Mouse (Mus musculus) T-cell, adult 66 days (primary cell): ENCODE results near the gene Dcaf12. TPM values are rescaled to one million over a fixed set of nuclear protein-coding genes. Genes with fewer than 3 reads are reported as not detected.

ENCODE experiments used
- total RNA-seq, 2 experiments: library from RNA; stranded (reverse); gene quantifications; 3 replicates in 1 of 2; 4 replicates in 1 of 2; pipeline ENCODE4 v1.2.4; 2023

The Dcaf12 gene
- total RNA-seq = 10 to 100 TPM; 32.4 to 37.0 TPM

DNA sequence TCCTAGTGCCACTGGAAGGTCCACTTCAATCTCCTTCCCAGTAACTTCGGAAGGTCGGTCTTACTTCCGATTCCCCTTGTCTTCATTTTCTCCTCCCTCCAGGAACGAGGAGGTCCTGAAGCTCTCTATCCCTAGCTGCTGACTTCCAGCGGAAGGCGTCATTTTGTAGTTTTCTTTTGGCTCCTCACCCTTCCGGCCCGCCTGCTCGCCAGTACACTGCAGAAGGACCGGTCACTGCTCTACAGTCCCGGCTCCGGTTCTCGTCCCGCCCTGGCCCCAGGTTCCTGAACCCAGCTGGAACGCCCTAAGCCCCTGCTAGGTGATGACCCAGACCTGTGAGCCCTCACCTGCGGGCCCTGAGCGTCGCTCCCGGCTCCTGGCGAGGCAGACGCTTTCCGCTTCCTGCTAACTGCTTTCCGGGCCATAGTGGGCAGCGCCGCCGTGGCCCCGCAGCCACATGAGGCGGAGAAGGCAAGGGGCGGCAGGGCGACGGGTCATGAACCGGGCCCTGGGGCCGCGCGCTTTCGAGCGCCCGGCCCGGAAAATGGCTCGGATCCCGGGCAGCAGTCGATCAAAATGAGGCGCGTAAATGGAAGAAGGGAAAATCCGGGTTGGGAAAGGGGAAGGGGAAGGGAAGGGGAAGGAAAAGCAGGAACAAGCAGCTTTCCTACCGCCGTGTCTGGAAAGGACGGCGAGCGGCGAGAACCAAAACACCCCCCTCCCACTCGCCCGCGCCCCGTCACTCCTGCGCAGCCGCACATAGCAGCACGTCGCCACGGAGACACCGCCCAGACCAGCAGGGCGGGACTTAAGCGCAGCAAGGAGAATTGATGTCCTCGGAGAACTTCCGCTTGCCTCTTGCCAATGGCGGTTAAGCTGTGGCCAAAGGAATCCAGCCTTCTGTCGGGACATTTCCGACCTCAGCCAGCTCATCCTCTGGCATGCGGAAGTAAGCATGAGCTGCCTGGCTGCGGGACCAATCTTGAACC, at the start of gene Dcaf12:
Gene Dcaf12 (minus strand): TSS at position 749 of the 989 bp plus-strand sequence.

GRCm38 (mm10) chr4:41348584-41349198, 34.0 kb upstream of the Dcaf12 start, which contains the start of gene Ubap1:
Ubap1 (plus strand) TSS chr4:41348996.

GRCm38 (mm10) chr4:41274980-41275850, 39.5 kb downstream of the Dcaf12 start, which contains the start of gene Ubap2:
Ubap2 (minus strand) TSS chr4:41275144.

Other genes starting within 250 kb of the Dcaf12 start
- 10 to 100 TPM; 59.6 to 67.0 TPM for gene Aqp3, start 216.7 kb downstream of the Dcaf12 start, total RNA-seq
- 10 to 100 TPM; 72.5 to 81.9 TPM for gene Nol6, start 190.4 kb downstream of the Dcaf12 start, total RNA-seq
- gene Ube2r2, start 179.1 kb downstream of the Dcaf12 start, total RNA-seq = 10 to 100 TPM; 77.0 to 79.0 TPM
- 10 to 100 TPM; 64.8 to 74.1 TPM for gene Ubap2, start 39.7 kb downstream of the Dcaf12 start, total RNA-seq
- 10 to 100 TPM; 34.8 to 46.7 TPM for gene Ubap1, start 34.1 kb upstream of the Dcaf12 start, total RNA-seq
- 1 to 10 TPM; 1.7 to 2.2 TPM for gene Kif24, start 150.0 kb upstream of the Dcaf12 start, total RNA-seq
- gene Nudt2, start 150.3 kb upstream of the Dcaf12 start, total RNA-seq = 1 to 10 TPM; 6.0 to 7.1 TPM
- gene AI464131, start 188.2 kb upstream of the Dcaf12 start, total RNA-seq = not detected
- gene 1110017D15Rik, start 202.4 kb upstream of the Dcaf12 start, total RNA-seq = not detected